Mouse (Mus musculus) ES-CJ7 (cell line): Measurements from ENCODE around the gene Cd47.

Experiments
- DNase-seq: peaks from one replicate; pipeline ENCODE4 v3.0.0; 2011; ENCODE audit warnings: low read depth, low spot score

Cd47 gene

DNA sequence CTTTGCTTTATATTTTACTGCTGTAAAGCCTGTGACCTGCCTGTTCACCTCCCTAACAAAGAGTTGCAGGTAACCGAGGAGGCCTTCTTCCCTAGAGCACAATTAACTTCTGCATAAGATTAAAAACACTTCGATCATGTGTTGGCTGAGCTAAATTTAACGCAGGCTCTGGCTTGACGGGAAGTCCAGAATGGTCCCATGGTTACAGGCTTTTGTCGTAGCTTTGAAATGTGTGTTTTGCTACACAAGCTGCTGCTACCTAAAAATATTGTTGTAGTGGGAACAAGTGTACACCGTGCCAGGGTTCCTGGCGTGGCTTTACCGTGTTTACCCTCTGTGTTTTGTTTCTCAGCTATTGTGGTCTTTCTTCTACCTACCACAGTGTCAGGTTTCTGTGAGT is 109.2 kb downstream of the Cd47 start:
- no peak for DNase-seq

GRCm38 (mm10) chr16:49914094-49914493 is 113.8 kb downstream of the Cd47 start:
- no peak for DNase-seq

DNA sequence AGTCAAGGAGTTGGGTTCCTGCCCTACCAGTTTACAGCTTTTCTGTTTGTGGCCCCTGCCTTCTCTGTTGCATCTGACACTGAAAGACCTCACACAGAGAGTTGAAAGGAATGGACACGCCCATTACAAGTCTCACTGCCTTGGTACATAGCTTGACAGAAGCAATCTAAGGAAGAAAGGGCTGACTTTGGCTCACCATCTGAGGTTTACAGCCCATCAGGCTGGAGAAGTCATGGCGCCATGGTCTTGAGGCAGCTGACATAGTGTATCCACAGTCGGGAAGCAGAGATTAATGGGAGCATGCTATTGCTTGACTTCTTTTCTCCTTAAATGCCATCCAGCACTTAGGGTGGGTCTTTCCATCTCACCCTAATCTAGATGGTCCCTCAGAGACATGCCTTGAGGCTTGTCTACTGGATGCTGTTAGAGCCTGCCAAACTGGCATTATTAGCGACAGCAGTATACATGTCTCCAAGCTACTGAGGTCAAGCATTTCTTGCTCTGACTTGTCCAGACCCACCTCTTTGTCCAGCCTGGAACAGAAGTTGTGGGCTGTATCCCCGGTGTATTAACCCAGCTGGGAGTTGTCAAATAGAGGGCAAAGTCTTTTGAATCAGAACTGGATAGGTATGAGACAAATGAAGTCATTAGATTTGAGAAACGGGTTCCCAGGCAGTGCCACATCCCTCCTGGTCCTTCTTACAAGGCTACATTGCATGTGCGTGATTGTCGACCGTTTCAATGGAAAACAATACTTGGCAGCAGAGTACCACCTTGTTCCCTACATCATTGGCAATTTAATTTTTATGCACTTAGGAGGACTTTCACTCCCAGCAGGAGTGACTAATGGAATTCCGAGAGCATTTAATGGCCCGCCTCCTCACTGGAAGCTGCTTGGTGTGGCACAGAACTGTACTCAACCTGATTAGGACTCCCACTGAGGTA is 115.5 kb downstream of the Cd47 start:
- DNase-seq = peak; percentile 17

DNA sequence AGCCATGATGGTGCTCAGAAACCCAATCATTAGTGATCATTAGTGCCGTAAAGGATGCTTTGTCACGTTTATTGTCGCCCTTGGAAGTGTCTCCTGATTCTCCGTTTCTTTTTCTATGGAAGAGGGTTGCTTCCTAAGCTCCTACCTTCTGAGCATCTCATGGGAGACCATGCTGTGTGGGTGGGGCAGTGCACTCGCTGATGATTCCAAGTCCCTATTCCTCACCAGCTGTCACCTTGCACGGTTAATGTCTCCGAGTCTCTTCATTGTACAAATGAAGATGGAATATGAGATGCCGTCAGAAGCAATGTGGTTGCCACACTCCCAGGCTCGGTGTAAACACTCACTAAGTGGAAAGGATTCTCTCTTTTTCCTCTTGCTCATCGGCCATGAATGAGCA is 119.9 kb downstream of the Cd47 start:
- no peak for DNase-seq

GRCm38 (mm10) chr16:49921677-49922076 is 121.3 kb downstream of the Cd47 start:
- DNase-seq = no peak

DNA sequence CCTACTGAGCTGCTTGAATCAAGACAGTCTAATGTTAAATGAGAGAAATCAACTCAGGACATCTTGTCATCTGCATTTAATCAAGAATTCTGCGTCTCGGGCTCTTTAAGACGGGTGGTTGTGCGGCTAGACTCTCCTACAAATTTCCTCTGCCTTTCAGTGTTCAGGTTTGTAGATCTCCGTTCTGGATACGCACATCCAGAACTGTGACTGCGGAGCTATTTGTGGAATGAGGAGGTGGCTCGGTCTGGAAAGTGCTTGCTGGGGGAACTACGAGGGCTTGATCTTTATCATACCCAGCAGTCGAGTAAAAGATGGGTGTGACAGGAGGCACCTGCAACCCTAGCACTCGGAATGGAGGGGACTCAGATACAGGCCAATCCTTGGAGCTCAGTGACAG is 121.8 kb downstream of the Cd47 start:
- DNase-seq = no peak

GRCm38 (mm10) chr16:49923720-49924119 is 123.4 kb downstream of the Cd47 start:
- no peak for DNase-seq

- DNase-seq = no peak
Measured at GRCm38 (mm10) chr16:49924941-49925340, 124.6 kb downstream of the Cd47 start.

DNA sequence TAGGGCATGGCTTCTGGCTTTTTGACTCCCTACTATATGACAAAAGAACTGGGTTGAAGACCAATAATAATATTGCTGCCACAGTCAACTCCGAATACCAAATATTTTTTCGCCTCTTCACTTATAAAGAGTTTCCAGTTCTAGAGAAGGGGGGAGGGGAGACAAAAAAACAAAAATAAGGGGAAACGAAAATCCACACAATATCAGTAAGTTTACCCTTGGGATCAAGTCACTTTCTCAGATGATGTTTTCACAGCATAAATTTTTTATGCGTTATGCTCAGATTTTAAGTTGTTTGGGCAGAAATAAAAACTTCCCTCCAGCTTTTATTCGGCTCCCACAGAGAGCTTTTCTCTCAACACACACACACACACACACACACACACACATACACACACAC is 132.9 kb downstream of the Cd47 start:
- no peak for DNase-seq

DNA sequence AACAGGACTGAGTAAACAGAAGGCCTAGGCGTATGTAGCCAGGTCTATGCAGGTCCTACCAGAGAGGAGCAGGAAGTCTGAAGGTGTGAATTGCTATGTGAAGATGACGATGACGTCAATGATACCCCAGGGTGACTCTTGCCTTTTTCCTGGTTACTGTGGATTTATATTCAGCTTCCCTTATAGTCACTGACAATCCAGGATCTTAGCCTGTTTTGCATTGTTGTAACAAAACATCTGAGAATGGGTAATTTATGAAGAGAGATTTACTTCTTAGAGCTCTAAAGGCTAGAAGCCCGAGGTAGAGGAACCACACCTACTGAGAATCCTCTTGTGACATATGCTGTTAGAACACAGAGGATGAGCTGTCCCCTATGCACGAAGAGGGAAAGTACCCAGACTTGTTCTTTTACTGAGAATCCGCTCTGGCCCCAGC is 135.7 kb downstream of the Cd47 start:
- DNase-seq = no peak

- DNase-seq = no peak
Measured at GRCm38 (mm10) chr16:49936793-49937192, 136.5 kb downstream of the Cd47 start.

DNA sequence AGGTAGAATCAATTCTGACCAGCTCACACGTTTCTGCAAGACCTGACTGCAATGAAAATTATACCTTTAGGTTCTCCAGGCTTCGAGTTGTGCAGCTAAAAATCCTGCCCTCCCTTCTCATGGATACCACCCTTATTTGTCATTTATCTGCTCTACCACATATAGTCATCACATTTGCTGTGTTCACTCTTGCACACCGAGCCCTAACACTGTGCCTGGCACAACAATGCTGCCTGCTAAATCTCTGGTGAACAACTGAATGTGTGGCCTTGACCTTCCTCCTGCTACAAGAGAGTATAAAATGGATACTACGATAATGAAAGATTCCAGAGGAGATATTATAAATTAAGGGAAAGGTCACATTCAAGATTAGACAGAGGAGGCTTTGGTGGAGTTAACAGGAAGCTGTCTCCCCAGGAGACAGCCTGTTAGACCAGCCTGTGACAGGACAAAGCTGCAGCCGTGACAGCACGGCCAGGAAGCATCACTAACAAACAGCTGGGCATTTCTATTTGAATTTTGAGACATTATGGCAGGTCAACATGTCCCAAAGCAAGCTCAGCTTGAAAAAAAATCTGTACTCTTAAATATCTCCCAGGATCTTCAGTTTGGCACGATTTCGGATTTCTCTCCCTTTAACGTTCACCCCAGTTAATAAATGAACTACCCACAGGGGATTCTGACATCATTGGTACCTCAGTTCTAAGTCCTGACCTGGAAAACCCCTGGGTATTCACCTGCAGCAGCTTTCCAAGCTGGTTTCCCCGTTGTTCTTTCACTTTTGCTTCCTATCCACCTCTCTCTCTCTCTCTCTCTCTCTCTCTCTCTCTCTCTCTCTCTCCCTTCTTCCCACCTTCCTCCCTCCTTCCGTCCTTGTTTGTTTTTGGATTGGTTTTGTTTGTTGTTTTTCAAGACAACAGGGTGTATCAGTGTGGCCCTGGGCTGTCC is 137.2 kb downstream of the Cd47 start:
- DNase-seq = no peak

GRCm38 (mm10) chr16:49938483-49939301 is 138.4 kb downstream of the Cd47 start:
- DNase-seq = no peak

DNA sequence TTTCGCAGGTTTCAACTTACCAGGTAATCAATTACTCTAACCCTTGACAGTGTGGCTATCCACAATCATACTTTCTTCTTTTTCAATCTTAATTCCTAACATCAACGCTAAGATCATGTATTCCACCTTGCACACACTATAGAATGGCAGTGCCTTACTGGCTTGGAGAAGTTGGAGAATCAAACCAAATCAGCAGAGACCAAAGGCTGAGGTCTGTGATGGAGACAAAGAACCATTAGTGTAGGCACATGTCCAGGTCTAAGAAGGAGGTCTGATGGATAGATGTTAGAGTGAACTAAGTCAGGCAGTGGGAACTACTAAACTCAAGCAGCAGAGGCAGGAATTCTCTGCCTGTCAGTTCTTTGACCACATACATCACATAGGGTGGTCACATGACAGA is 139.0 kb downstream of the Cd47 start:
- no peak for DNase-seq

GRCm38 (mm10) chr16:49940473-49940872 is 140.1 kb downstream of the Cd47 start:
- DNase-seq = no peak

DNA sequence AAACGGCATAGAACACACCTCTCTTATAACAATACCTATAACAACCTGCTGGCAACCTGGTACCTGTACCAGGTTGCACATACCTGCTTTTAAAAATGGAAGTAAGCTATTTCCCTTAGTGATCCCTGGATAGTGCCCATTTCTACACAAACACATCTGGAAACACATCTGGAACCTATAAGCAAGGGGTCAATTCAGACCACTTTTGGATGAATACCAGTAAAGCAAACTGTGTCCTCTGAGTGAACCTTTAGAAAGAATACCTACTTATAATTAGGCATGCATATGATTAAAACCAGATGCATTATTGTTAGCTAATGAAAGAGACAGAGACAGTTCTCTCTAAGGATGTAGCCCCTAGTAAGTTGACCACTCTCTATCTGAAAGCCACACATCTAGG is 140.7 kb downstream of the Cd47 start:
- no peak for DNase-seq

DNA sequence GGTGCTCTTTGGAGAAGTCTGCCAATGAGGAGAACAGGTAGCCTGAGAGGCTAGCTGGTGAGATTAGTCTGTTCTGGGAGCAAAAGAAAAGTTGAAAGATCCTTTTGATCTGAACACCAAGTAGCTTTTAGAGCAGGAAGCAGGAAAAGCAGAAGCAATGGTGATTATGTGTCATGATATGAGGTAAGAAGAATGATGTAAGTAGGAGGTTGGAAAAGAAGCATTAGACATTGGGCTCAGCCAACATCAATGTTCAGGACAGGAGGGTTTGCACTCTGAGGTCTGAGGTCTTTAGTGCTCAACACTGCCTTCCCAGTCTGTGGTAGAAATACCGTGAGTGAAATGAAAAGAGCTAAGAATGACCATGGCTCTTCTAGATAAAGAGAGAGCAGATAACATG is 143.4 kb downstream of the Cd47 start:
- no peak for DNase-seq

- DNase-seq = no peak
Measured at GRCm38 (mm10) chr16:49945084-49945483, 144.8 kb downstream of the Cd47 start.

- no peak for DNase-seq
Measured at GRCm38 (mm10) chr16:49947049-49947448, 146.7 kb downstream of the Cd47 start.

DNA sequence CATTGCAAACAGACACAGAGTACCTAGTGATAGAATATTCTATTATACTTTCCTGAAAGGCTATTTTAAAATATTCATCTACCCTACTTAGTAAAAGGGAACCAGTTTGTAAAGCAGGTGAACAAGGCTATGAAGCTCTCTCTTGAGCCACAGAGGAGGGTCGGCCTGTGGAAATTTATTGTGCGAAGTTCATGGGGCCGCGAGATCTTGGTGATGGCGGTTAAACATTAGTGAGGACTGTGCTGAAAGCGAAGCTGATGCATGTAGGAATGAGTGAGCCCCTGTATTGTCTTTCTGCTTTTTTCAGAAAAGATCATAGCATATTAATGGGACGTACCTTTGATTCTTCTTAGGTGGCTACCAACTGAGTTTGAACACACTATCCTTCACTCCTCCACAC is 147.3 kb downstream of the Cd47 start:
- DNase-seq = no peak

- no peak for DNase-seq
Measured at GRCm38 (mm10) chr16:49948287-49948686, 148.0 kb downstream of the Cd47 start.

- DNase-seq = no peak
Measured at GRCm38 (mm10) chr16:49949261-49949660, 148.9 kb downstream of the Cd47 start.
